Comparison of ENCODE assay signal across 8 mouse cellular contexts in genomic region chr11:115162832-115163480, GRCm38 (mm10). TPM values are rescaled to one million over a fixed set of nuclear protein-coding genes. Genes with fewer than 3 reads are reported as not detected.
DNase-seq lines count a peak whose midpoint lies in the region; ATAC-seq and TF ChIP-seq lines count a peak whose summit lies in the region.

Gene Slc9a3r1 (plus strand): TSS chr11:115163341.

- H3K4me3 ChIP-seq in bone marrow macrophage, adult 2 months (ENCODE audit: insufficient read depth, low read length), result peak within 1 kb of the TSS; percentile 90
- peak within 1 kb of the TSS; percentile 77 for H3K4me3 ChIP-seq in embryonic fibroblast, embryonic 13.5 days (ENCODE audit: insufficient read depth, low read length)
- H3K4me3 ChIP-seq in kidney, embryonic 14.5 days (ENCODE audit: low read length), result peak within 1 kb of the TSS; percentile 56
- peak within 1 kb of the TSS; percentile 65 for H3K4me3 ChIP-seq in limb, embryonic 15.5 days

- peaks cover 39% of the 10 kb centered on the region for H3K4me1 ChIP-seq in bone marrow macrophage, adult 2 months (ENCODE audit: control insufficient read depth, insufficient read depth, low read length)
- no peaks in the 10 kb centered on the region for H3K4me1 ChIP-seq in embryonic fibroblast, embryonic 13.5 days (ENCODE audit: control insufficient read depth, insufficient read depth, low read length)
- H3K4me1 ChIP-seq in kidney, embryonic 14.5 days (ENCODE audit: control insufficient read depth, insufficient read depth, low read length), result peaks cover 28% of the 10 kb centered on the region; the same call in 1 of the 2 replicates
- peaks cover 36% of the 10 kb centered on the region for H3K4me1 ChIP-seq in limb, embryonic 15.5 days

- H3K27ac ChIP-seq in bone marrow macrophage, adult 2 months (ENCODE audit: insufficient read depth, low read depth, low read length), result peak within 1 kb of the TSS; percentile 85
- H3K27ac ChIP-seq in embryonic fibroblast, embryonic 13.5 days (ENCODE audit: insufficient read depth, low read length), result peak within 1 kb of the TSS; percentile 32; the same call in 1 of the 2 replicates
- H3K27ac ChIP-seq in kidney, embryonic 14.5 days (ENCODE audit: low read depth, low read length), result peak within 1 kb of the TSS; percentile 82; the same call in 1 of the 2 replicates
- peak within 1 kb of the TSS; percentile 67; the same call in 1 of the 2 replicates for H3K27ac ChIP-seq in limb, embryonic 15.5 days

- no peaks in the 10 kb centered on the region for H3K36me3 ChIP-seq in kidney, embryonic 14.5 days (ENCODE audit: control insufficient read depth, insufficient read depth, low read length)
- no peaks in the 10 kb centered on the region for H3K36me3 ChIP-seq in limb, embryonic 15.5 days

- peak within 1 kb of the TSS; percentile 79 for H3K4me2 ChIP-seq in kidney, embryonic 14.5 days (replicated peaks; ENCODE audit: low read depth, low read length)
- peak within 1 kb of the TSS; percentile 92 for H3K4me2 ChIP-seq in limb, embryonic 15.5 days

- peak; percentile 99 for DNase-seq in A20 (ENCODE audit: low read depth, low spot score)
- DNase-seq in heart, adult 9 months (ENCODE audit: low spot score in 2 of 2), result peak; percentile 99
- DNase-seq in monocyte, adult 2 months (ENCODE audit: low read depth in 1 of 2, low spot score in 2 of 2), result peak; percentile 98
- peak; percentile 99 to 100 for DNase-seq in spleen, postnatal 36 days (ENCODE audit: low spot score in 2 of 2)

- H3K9ac ChIP-seq in kidney, embryonic 14.5 days (ENCODE audit: low read depth, low read length), result peak within 1 kb of the TSS; percentile 48
- peak within 1 kb of the TSS; percentile 43 for H3K9ac ChIP-seq in limb, embryonic 15.5 days

- TF ChIP-seq POLR2A in bone marrow macrophage, adult 2 months (IDR thresholded peaks at IDR 0.05; ENCODE audit: borderline replicate concordance, low read depth, low read length), result peak; percentile 93
- peak; percentile 93 for TF ChIP-seq POLR2A in embryonic fibroblast, embryonic 13.5 days (IDR thresholded peaks at IDR 0.05; ENCODE audit: low read depth, low read length)

- no peaks in the 10 kb centered on the region for H3K9me3 ChIP-seq in kidney, embryonic 14.5 days (ENCODE audit: control insufficient read depth, low read length)
- H3K9me3 ChIP-seq in limb, embryonic 15.5 days, result no peaks in the 10 kb centered on the region

- peaks cover 3% of the 10 kb centered on the region; the same call in 1 of the 2 replicates for H3K27me3 ChIP-seq in kidney, embryonic 14.5 days (ENCODE audit: control insufficient read depth, insufficient read depth, low read length)
- H3K27me3 ChIP-seq in limb, embryonic 15.5 days, result peaks cover 42% of the 10 kb centered on the region

- under 1% methylated on average over 47 of the region's 47 CpGs for WGBS in kidney, embryonic 14.5 days
- under 1% methylated on average over 47 of the region's 47 CpGs for WGBS in limb, embryonic 15.5 days

- peak; percentile 95 for ATAC-seq in kidney, embryonic 14.5 days (ENCODE audit: low FRiP score, low TSS enrichment)
- ATAC-seq in limb, embryonic 15.5 days (ENCODE audit: insufficient number of reproducible peaks, low FRiP score, low TSS enrichment, low read depth), result peak; percentile 92

- TF ChIP-seq CTCF in bone marrow macrophage, adult 2 months (IDR thresholded peaks at IDR 0.05; ENCODE audit: low read depth, low read length), result no peak
- TF ChIP-seq CTCF in embryonic fibroblast, embryonic 13.5 days (IDR thresholded peaks at IDR 0.05; ENCODE audit: borderline replicate concordance, insufficient read depth, low read length), result no peak

RNA-seq across cellular contexts. Expression of gene Slc9a3r1, which starts in this region (rescaled TPM):
- polyA plus RNA-seq in bone marrow macrophage, adult 2 months (2012; ENCODE audit: insufficient read depth, insufficient read length, missing spikeins), result 76.2 and 78.8 TPM in 2 replicates
- polyA plus RNA-seq in embryonic fibroblast, embryonic 13.5 days (2011; ENCODE audit: insufficient read length, low read depth, missing spikeins), result 22.3 and 23.4 TPM in 2 replicates
- polyA plus RNA-seq in kidney, embryonic 14.5 days (2014; fragmentation: Nextera tagmentation; extraction: Ambion mirVana), result 81.5 and 110 TPM in 2 replicates
- polyA plus RNA-seq in limb, embryonic 15.5 days (2015; fragmentation: Nextera tagmentation; extraction: Ambion mirVana), result 41.8 and 43.9 TPM in 2 replicates

Comparison
In these comparisons a context has a peak if more than half of its experiments do, and no peak if none do; other contexts are left out.
1. Peak in every context shown above with its lines: DNase-seq, ATAC-seq, H3K4me3 ChIP-seq and H3K27ac ChIP-seq.
2. H3K27ac ChIP-seq: peak in every context shown above with its lines; median percentile 85 in bone marrow macrophage, adult 2 months; 82 in kidney, embryonic 14.5 days; 67 in limb, embryonic 15.5 days; 32 in embryonic fibroblast, embryonic 13.5 days.